Mouse (Mus musculus): Measurements from ENCODE around the gene Idh1.
"Not testable (repeated sequence)": the region's sequence is repeated elsewhere in the genome, so short reads cannot be mapped to it uniquely, and the experiment has no call there.

Gene Idh1

DNA sequence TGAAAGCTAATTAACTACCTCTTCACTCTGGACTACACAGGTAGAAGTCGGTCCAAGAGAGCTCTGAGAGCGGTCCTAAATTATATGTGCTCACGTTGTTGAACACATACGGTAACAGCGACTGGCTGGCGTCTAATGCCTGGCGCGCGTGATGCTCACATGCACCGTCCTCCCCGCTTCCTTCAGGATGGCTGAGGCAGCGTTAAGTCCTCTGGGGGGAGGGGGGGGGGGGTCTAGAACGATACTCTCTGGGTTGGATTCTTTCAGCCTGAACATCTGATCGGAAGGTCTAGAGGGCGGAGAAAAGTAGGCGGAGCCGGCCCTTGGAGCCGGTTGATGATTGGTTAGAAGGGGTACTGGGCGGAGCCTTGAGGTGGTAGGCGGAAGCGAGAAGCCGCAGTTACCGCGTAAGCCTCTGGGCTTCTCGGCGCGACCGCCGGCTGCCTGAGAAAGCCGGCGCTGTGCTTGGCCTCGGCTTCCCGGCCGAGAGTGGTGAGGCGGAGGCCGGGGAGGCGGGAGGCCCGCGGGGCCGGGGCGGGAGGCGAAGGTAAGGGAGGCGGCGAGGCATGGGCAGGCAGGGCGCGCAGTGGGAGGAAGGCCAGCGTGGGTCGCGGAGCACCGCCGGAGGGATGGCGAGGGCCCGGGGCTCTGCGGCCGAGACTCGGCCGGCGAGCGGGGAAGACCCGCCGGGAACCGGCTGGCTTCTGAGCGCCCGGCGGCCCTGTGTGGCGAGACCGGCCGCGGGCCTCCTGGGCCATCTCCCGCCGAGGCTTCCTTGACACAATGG lies at the start of gene Idh1, which contains the start of gene Pikfyve:
TSS of gene Idh1 (minus strand) at position 214 of the 787 bp plus-strand sequence.
TSS of gene Pikfyve (plus strand) at position 397 of the 787 bp plus-strand sequence.
- DNase-seq: peak; percentile 99

DNA sequence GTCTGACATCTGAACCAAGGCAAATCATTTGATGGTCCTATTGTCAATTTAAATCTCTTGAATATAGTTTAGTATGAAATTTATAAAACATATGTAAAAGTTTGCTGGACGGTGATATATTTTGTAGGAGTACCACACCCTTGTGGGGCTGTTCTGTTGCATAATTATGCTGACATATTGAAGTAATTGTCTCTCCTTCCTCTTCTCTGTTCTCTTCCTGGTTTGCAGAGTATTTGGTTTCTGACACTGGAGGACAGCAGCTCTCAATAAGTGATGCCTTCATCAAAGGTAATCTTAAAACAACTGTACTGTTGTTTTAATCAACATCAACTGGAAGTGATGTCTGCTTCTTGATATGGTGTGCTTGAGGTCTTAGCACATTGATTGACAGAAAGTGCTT lies 44.3 kb upstream of the Idh1 start:
- DNase-seq: no peak

DNA sequence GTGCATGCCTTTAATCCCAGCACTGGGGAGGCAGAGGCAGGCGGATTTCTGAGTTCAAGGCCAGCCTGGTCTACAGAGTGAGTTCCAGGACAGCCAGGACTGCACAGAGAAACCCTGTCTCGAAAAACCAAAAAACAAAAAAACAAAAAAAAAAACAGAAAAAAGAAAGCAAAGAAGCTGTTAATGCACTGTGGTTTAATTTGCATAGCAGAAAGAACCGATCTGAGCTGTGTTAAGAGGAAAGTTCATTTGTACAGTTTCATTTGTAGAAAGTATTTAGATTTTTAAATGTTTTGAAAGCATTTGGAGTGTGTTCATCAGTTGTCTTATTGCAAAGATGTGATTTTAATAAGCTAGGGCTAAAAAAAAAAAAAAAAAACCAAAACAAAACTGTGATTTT lies 43.5 kb upstream of the Idh1 start:
- not testable (repeated sequence) for DNase-seq

DNA sequence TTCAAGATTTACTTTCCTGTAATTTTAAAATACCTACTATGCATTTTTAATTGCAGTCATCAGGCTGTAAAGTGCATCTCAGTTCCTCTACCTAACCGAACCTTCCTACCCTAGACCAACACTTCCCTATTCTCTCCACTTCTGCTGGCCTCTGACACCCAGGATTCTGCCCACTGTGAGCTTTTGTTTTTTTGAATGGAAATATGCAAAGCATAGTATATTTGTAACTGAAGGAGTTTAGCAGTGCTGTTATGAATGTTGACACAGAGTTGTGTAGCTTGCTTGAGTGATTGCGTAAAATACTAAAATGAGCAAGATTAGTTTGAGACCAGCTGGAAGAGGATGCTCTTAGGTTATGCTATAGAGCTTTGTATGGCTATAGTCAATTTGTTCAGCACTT lies 41.4 kb upstream of the Idh1 start:
- no peak for DNase-seq

DNA sequence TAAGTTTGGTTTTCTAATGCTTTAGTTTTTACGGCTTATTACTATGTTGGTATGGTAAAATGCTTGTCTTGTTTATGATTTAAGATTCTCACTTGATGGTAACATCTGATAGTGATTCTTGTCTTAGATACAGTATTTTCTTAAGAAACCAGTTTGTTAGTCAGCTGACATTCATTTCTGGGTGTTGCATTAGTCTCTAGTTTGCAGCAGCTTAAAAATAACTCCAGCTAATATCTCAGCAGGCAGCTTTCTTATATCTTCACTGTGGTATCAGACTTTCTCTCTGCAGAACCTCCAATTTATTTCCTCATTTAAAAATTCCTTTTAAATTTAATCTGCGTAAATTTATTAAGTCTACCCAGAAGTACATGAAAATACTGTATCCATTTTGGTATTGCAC lies 37.4 kb upstream of the Idh1 start:
- DNase-seq: no peak

DNA sequence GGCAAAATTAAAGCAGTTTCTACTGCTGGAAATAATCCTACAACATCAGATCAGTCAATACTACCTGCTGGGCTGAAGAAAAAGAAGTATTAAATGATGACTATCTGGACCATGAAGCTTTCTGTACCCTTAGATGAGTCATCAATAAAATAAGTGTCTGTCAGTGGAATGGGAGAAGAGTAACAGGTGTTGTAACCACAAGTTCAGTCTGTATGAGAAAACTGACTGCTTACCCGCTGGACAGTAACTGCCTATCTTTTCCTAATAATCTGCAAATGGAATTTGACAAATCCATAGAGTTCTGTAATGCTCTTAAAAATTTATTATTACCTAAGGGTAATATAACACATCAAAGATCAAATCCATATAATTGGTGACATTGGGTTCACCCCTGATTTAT lies 31.7 kb upstream of the Idh1 start:
- no peak for DNase-seq

DNA sequence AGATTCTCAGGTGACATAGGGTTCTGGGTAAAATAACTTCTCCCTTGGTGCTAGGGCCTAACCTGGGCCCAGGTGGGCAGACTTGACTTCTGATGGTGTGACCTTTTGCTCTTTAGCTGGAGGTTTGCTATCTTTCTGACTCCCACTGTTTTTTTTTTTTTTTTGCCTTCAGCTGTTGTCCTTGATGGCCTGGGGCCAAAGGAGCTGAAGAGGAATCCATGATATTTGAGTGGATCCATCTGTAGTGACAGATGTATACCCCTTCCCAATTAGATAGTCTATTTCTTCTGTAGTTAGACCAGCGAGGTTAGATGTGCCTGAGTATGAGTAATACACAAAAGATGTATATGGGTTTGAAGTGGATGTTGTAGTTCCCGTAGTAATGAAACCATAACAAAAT lies 31.3 kb upstream of the Idh1 start:
- no peak for DNase-seq

DNA sequence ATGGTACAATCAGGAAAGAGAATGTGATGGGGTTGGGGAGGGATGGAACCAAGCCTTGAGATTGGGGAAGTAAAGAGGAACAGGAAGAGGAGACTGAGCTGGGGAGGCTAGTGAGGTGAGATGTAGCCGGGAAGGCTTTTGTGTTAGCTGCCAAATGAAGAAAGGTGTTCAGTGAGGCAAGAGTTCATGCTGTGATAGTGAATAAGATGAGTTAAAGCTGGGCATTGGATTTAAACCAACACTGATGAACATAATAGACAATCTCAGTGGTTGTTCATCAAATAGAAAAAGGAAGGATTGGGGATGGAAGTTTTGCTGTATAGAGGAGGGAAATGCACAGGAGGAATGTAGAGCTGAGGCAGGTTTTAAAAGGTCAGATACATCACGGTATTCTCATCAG lies 26.9 kb upstream of the Idh1 start:
- no peak for DNase-seq

DNA sequence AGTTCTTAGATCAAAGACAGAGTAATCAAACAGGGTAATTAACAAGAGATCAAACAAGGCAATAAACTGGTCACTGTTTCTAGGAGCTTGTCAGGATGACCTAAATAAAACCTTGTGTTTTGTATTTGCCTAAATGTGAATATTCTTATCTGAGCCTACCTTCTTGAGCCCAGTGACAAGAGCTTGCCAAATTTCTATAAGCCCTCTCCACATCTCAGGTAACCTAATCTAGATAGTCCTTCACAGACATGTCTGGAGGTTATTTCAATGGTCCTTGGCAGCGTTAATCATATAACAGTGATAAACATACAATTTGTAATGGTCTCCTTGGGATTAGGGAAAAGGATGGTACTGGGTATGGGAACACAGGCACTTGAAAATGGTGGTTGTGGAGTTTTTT lies 18.0 kb upstream of the Idh1 start:
- DNase-seq: no peak

DNA sequence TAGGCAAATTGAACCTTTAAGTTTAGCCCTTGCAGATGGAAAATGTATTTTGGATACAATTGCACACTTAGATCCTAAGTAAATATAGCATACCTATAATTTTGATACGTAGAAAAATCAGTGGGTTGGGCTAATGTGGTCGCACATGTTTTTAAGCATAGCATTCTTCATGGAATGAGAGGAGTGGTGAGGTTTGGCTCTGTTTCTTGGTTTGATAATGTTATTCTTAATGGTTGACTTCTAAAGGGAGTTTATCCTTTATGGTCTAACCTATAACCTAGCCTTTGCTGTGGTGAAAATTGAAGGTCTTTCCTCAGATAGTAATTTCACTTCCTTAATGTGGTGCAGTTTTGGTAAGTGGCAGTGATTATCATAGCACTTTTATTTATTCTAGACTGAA lies 12.6 kb upstream of the Idh1 start:
- DNase-seq: no peak

DNA sequence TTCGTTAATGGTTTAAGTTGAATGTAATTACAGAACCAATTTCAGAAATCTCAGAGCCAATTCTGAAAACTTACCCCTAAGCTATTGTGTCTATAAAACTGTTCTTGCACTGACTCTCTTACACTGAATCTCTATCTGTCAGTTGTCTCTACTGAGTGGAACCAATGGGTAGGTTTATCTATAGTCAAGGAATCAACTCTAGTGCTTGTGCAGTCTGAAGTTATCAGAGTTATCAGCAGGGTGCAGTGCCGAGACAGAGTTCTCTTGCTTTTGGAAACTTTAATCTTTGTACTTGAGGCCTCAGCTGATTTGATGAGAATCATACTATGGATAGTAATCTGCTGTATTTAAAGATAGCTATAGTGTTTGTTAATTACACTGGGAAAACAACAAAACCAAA lies 12.1 kb upstream of the Idh1 start:
- no peak for DNase-seq

DNA sequence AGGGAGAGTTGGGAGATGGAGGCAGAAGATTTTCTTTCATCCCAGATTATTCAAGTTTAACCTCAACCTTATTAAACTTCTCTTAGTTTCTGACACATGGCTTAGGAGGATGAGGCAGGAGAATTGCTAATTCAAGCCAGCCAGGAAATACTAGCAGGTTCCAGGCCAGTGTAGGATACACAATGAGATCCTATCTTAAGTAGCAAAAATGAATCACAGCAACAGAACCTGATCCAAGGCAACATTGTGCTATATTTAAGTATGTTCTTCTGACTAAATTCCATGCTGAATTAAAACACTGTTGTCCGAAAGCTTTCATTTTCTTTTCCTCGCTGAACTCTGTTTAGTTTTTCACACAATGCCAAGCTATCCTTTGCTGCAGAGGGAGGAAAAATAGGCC lies 6.9 kb upstream of the Idh1 start:
- DNase-seq: no peak

DNA sequence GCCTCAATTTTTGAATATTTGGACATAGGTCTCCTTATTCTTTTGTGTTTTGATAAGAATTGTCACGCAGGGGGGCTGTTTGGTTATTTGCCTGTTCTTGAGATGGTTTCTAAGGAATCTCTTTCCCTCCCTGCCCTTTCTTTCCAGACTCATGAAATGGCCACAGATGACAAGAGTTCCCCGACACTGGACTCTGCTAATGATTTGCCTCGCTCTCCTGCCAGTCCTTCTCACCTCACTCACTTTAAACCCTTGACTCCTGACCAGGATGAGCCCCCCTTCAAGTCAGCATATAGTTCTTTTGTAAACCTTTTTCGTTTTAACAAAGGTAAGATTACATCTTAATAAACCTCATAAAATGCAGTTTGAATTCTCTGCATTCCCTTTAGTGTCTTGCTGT lies 3.9 kb upstream of the Idh1 start:
- DNase-seq: peak; percentile 55

DNA sequence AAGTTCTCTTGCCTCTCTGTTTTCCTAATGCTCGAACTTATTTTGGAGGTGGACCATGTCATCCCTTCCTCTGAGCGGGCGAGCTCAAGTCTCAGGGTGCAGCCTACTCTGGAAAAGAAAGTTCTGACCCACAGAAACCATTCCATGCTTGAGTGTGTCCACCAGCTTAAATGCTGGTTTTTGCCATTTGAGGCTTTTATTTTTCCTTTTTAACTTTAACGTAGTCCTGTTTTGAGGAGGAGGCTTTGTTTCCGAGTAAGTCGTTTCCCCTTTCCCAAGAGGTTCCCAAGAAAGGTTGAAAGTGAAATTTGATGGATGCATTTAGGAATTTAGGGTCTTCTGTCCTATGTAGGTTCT lies 752 bp upstream of the Idh1 start:
- DNase-seq: no peak

DNA sequence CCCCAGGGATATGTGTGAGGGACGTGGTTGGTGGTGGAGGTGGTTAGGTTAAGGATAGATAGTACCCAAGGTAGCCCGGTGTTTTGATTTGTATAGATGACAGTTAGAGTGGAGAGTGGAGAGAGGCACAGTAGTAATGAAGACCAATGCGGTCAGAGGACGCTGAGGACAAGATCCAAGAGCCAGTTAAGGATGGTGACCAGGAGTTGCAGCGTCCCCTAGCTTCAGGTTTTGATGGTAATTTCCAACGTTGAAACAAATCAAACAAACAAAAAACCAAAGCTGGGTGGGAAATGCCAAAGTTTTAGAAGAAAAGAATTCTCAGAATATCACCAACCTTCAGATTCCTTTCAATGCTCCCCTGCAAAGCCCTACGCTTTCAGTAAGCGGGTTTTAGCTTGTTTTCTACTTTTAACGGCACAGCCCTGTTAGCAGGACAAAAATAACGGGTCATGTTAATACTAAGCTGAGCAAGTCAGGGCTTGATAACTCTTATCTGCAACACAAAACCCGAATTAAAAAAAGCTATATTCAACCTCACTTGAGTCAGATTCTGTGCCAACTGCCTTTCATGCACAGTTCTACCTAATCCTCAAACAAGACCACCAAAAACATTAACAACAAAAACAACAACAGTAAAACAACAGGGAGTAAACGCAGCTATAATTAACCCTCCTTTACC lies 635 bp downstream of the Idh1 start:
- peak; percentile 61 for DNase-seq

DNA sequence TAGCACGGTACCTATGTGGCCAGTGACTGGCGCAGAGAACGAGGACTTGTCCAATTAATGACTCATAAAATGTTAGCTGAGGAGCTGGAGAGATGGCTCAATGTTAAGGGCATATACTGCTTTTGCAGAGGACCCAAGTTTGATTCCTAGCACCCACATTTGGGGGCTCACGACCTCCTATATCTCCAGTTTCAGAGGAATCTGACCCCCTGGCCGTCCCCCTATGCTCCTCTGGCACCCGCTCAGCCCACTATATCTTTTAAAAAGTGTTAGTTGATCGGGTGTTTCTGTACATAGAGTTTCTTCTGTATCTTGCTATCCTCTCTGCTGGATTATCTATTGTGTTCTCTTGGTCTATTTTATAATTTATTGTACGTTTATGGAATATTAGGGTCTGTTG lies 1.3 kb downstream of the Idh1 start:
- DNase-seq: no peak

DNA sequence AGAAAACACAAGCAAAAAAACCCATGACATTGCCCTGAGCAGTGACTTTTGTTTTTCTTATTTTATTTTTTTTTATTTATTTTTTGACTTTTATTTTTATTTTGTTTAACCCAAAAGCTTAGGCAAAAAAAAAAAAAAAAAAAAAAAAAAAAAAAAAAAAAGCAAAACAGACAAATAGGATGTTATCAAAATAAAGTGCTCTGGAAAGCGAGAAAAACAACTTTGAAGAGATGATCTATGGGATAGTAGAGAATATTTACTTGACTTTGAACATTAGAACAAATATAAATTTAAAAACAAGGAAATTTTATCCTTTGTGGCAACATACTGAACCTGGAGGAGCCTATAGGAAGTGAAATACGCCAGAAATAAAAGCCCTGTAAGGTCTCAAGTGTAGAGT lies 2.3 kb downstream of the Idh1 start:
- no peak for DNase-seq

DNA sequence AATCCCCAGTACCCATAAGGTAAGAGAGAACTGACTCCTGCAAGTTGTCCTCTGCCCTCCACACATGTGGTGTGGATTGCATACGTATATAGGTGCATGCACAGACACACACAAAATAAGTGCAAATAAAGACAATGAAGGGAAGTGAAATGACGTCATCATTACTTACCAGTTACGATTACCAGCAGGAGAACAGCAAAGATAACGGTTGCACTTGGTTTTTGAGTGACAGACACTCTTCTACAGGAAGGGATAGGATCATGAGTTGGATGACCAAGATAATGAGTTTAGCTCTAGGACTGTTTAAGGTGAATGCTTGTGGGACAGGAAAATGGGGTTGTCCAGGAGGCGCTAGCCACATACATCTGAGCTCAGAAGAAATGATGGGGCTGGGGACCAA lies 4.8 kb downstream of the Idh1 start:
- DNase-seq: no peak

DNA sequence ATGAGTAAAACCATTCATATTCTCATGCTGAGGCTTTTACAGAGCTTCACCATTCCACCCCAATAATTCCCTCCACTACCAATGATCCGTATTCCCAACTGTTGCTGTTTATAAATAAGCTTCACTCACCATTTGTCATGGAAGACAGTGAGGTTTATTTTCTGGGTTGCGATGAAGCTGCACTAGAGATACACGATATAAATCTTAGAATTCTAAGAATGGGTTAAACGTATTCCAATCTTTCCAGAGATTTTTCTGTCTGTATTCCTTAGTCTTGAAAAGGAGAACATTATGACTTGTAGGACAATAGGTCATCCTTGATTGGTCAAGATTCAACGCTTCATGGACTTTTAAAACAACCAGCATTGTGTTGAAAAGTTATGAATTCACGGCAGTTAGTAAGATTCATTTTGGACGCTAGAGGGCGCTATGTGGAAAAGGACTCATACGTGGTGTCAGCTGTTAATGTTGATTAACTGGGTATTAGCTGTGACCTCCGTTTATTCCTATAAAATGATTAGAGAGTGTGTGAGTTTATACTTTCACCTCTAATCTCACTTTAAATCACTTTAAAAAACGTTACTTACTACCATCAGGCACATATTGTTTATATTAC lies 6.6 kb downstream of the Idh1 start:
- peak; percentile 87 for DNase-seq

DNA sequence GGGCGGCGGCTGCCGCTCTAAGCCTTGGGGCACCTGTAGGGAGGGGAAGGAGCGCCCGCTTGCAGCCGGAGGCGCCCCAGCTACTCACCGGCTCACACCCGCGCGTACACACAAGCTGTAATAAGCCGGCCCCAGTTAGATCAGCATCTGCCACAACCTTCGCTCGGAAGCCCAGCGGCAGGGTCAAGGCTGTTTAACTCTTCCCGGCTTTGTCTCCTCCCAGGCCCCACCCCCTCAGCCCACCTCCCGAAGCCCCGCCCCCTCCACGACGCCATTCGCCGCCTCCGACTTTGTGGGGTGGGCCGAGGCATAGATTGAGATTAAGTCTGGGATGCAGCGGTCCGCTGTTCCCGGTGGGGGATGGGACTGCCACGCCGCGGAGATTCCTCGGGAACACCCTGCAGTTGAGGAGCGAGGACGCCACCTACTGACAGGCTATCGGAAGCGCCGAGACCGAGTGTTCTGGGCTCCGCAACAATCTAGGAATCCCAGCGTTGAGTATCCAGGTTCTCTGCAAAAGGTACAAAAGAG lies 7.3 kb downstream of the Idh1 start:
- peak; percentile 99 for DNase-seq

DNA sequence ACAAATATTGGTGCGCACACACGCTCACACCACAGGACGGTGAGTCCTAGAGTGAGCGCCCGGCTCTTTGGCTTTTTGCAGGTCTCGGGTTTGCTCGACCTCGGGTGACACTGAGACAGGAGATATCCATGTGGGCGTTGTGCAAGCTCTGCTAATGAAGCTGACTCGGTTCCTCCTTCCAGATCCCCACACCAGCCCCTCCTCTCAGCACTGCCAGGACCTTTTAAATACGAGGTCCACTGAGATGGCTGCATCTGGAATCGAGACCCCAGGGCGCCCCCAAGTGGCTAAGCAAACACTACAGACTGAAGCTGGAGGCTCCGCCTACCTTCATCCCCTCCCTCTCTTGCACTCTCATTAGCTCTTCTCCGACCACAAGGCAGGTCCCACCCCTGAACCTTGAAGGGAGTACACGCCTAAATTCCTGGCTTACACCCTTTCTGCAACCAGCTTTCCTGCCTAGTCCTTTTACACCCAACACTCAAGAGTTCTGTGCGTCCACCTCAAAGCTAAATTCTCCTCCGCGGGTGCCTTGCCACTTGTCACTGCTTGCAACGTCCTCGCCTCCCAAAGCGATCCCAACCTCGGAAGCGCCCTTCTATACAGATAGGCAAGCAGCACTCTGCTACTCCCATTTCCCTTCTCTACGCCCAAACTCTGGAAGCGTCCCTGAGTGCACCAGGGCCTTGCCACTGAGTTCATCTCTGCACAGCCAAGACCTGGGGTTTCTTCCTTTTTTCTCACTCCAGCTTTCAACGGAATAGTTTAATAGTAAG lies 8.0 kb downstream of the Idh1 start:
- DNase-seq: peak; percentile 99

DNA sequence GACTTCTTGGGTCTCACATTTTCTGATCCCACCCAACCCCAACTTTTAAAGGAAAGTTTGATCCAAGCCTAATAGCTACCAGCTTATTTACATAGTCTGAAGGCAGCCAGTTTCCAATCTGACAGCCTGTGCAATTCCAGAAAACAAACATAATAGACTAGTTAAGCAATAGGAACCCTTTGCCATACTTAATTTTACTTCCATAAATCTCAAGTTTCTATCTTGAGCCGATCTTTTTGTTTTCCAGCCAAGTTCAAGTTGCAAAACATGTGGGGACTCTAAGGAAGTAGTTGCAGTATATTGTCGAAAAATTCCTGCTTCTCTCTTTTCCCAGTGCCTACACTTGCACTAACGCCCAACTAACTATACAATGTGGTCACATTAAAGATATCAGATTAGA lies 8.8 kb downstream of the Idh1 start:
- DNase-seq: no peak

DNA sequence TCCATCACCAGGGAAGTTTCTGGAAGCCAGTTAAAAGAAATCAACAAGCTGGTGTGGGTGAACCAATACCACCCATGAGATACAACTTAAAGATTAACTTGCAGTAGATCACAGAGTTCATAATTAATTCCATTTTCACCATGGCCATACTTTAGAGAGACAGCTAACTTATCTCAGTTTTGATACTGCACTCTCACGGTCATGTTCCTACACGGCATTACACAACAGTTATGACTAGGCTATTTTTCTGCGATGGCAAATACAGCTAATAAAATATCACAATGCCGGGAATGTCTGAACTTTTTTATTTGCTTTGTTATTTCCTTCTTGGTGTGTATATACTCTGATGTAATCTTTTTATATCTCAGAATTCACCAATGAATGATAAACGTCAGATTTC lies 9.4 kb downstream of the Idh1 start:
- DNase-seq: peak; percentile 59
